Mouse (Mus musculus) bone marrow, adult 2 months (tissue): ENCODE measurements at regions not wholly inside any gene's neighbourhood (a gene's known extent, or its start where the extent isn't known, plus 50 kb on each side); places are given as distances from the start of the nearest gene placed in this dataset.

ENCODE experiments used
- CTCF ChIP-seq: fragments of 200-500 bp; IDR thresholded peaks from 2 replicates; pipeline ENCODE4 v1.5.1; 2011; ENCODE audit warnings: low read length, control low read depth; ENCODE audit not compliant: control insufficient read depth, insufficient read depth
- POLR2A ChIP-seq: fragments of 200-500 bp; IDR thresholded peaks from 2 replicates; pipeline ENCODE4 v1.6.1; 2011; ENCODE audit warnings: low read depth, mild to moderate bottlenecking, control low read depth, low read length, borderline replicate concordance; ENCODE audit not compliant: control insufficient read depth

DNA sequence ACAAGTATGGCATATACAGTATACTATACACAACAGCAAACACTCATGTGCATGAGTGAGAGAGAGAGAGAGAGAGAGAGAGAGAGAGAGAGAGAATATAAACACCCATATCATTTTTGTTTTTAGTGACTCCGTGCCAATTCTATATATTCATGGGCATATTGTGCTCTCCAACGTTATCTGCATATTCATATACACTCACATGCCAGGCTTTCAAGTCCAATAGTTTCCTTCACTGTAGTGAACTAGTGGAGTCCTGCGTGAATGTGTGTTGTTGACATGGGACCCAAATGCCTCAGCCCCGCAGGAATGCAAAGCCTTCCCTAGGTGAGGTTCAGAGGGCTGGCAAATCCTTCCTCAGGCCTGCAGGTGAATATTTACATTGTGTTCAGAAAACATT is 53.4 kb upstream of the Nab1 start:
- TF ChIP-seq CTCF, result no peak
- TF ChIP-seq POLR2A, result no peak
